Mouse (Mus musculus) urinary bladder, postnatal 14 days (tissue): ENCODE measurements around the gene Cer1.
A peak's percentile ranks its signal among the peaks of the same experiment; 100 is the strongest.

ENCODE experiments used
- DNase-seq: peaks from one replicate; pipeline ENCODE4 v3.0.0; 2021; ENCODE audit warnings: low spot score

Gene Cer1

DNA sequence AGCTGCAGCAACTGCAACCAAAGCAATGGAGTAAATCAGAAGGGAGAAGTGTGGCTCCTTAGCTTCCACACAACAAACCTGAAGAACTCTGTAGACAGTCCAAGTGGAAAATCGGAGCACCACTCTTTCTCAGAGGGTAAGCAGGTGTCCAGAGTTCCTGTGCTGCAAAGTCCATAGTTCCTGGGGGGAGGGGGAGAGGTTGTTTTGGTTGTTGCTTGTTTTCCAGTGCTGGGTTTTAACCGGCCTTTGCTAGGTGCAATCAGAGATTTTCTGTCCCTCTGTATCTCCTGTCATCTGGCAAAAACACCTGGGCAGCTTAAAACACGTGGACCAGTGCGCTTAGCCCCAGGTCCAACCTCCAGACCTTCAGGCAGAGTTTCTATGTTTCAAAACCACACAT lies 10.2 kb downstream of the Cer1 start:
- DNase-seq, result no peak

DNA sequence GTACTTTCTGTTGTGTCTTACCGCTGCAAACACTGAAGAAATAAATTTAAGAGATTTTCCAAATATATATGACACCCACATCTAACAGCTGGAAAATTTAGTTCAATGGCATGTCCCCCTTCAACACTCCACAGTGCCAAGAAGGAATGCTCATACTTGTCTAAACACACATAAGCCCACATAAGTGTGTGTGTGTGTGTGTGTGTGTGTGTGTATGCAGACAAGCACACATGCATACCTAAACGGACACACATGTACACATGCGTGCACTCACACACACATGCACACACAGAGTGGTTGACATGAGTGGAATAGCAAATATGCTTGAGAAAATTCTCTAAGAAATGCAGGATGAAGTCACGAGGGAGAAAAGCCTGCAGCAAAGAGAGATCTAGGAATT lies 12.4 kb downstream of the Cer1 start:
- DNase-seq, result no peak

- DNase-seq, result no peak
Observed at GRCm38 (mm10) chr4:82872121-82872520, 12.8 kb downstream of the Cer1 start.

GRCm38 (mm10) chr4:82870931-82871330 lies 14.0 kb downstream of the Cer1 start:
- DNase-seq, result no peak

GRCm38 (mm10) chr4:82867731-82868445 lies 17.1 kb downstream of the Cer1 start:
- no peak for DNase-seq

GRCm38 (mm10) chr4:82867111-82867510 lies 17.8 kb downstream of the Cer1 start:
- DNase-seq, result no peak

DNA sequence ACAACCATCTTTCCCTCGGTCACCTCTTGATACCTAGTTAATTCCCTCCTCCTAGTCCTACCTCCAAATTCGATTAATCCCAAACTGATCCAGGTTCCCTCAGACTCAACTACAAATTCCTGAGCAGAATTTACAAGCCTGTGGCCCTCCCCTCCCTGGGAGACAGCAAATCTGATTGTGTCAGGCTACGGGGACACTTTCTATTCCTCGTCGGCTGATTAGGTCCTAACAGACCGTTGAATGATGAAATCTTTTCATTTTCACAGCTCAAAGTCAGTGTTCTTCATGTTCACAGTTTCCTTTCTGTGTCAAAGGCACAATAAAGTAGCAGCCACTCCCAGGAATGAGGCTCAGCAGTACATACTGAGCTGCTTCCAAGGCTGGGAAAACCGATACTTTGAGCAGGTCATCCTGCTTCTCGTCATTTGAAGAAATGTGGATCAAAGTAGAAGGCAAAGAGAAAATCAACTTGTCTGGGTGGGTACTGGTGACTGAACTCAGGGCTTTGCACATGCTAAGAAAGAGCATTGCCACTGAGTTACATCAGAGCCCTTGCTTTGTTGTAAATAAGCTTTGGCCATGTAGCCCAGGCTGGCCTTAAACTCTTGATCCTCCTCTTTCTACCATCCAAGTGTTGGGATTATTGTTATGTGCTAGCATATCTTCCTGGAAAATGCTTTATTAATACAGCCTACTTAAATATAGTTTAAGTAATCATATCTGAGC lies 19.8 kb downstream of the Cer1 start:
- no peak for DNase-seq

GRCm38 (mm10) chr4:82863316-82863715 lies 21.6 kb downstream of the Cer1 start:
- DNase-seq, result no peak

GRCm38 (mm10) chr4:82861451-82861850 lies 23.5 kb downstream of the Cer1 start:
- no peak for DNase-seq

- DNase-seq, result no peak
Observed at GRCm38 (mm10) chr4:82860566-82860965, 24.4 kb downstream of the Cer1 start.

DNA sequence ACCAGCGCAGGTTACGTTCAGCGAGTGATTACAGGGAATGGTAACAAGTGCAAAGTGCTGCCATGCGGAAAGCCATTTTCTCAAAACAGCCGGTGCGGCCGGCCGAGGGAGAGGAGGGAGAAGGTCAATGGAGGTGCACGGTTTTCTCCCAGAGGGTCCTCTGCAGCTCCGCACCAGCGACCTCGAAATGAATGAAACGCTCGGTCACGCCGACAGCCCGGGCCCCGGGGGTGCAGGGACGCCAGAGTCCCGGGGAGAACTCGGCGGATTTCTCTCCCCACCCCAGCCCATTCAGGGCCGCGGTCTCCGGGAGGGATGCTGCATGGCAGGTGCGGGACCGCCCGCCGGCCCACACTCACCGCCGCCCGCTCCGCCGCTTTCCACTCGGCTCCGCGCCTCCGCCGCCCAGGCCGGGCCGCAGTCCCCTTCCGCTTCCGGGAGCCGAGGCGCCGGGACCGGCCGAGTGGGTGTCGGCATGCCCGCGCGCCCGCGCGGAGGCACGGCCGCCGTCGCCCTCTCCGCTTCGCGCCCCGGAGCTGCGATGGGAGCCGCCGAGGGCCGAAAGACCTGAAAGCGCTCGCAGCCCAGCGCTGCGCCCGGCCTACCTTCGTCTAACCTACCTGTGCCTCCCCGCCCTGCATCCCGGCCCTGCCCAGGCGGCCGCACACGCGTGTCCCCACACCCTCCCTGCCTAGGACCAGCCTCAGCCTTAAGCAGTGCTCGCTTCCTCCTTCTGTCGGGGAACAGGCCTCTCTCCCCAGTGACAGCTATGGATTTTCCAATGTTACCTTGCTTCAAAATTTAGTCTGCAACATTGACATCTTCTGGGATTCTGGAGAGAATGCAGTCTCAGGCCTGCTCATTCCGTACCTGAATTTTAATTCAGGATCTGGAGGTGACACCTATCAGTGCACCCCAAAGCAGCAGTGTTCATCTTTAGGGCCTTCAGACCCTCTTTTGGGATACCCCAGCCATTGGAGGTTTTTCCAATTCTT lies 25.5 kb downstream of the Cer1 start, which contains the start of gene Zdhhc21:
TSS of gene Zdhhc21 (minus strand) at position 828 of the 995 bp plus-strand sequence.
- peak; percentile 84 for DNase-seq

DNA sequence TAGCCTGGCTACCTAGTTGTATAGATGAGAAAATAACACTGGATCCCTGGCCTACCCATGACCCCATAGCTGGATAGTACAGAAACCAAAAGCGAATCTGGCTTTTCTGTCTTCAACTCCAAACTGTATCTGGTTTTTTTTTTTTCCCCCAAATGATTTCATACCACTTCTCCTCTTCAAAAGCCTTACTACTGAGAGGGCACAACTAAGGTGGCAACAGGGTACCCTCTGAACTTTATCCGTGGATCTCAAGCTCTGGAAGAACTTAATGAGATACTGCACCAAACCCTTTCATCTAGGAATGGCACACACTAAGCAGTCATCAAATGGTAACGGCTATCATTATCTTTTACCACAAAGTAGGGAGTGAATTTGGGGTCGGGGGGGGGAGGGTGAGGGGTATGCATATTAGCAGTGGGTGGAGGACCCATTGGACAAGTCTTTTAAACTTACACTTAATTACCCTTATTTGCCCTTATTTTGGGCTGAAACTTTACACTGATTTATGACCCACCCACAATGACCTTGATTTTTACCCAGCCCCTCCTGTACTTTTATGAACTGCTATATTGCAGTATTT lies 26.4 kb downstream of the Cer1 start:
- no peak for DNase-seq

- DNase-seq, result no peak
Observed at GRCm38 (mm10) chr4:82856986-82857385, 28.0 kb downstream of the Cer1 start.

- DNase-seq, result no peak
Observed at GRCm38 (mm10) chr4:82853809-82854208, 31.1 kb downstream of the Cer1 start.

DNA sequence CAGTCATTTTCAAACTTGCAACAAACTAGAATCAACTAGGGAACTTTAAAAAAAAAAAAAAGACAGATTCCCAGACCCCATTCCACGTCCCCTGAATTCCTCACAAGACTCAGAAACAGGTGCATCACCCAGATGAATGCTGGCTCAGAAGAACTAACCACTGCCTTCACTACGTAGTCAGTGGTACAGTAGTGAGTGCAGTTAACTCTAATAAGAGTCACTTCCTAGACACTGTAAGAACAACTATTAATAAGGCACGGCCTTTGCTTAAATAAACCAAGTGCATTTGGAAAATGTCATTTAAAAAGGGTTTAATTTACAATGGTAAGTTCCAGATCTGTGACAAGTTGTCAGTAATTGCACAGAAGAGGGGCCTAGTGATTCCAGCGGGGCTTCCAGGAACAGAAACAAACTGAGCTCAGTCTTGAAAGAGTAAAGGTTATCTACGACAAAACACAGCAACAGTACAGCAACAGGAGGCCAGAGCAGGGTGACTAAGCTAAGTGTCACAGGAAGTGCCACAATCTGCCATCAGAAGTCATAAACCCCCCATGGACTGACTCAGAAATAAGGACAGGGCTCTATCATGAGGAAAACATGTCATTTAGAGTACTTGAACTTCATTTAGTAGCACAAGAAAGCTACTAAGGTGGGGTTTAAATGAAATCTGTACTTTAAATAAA lies 36.3 kb downstream of the Cer1 start:
- DNase-seq, result no peak

GRCm38 (mm10) chr4:82837526-82838240 lies 47.3 kb downstream of the Cer1 start:
- no peak for DNase-seq
